Mouse (Mus musculus) liver, adult 2 months (tissue): Measurements from ENCODE around the gene Smim6. TPM values are rescaled to one million over a fixed set of nuclear protein-coding genes. Genes with fewer than 3 reads are reported as not detected.

Experiments used
- DNase-seq: peaks from one replicate; pipeline ENCODE4 v3.0.0-alpha.2; 2011; ENCODE audit warnings: low read depth, low spot score; ENCODE audit errors: extremely low read depth
- H3K27ac ChIP-seq: fragments of 200-500 bp; replicated peaks from 2 replicates; pipeline ENCODE4 v1.5.1; 2012; ENCODE audit warnings: low read depth, mild to moderate bottlenecking, control low read depth, inconsistent platforms, low read length; ENCODE audit not compliant: insufficient read depth
- H3K27me3 ChIP-seq: fragments of 200-500 bp; 2 replicates; pipeline ENCODE4 v1.6.1; 2012; ENCODE audit warnings: mild to moderate bottlenecking, moderate library complexity, low read length, inconsistent platforms; ENCODE audit not compliant: control insufficient read depth, insufficient read depth
- H3K36me3 ChIP-seq: fragments of 200-500 bp; 2 replicates; pipeline ENCODE4 v1.6.1; 2012; ENCODE audit warnings: low read length, inconsistent platforms; ENCODE audit not compliant: control insufficient read depth, insufficient read depth
- H3K4me1 ChIP-seq: fragments of 200-500 bp; 2 replicates; pipeline ENCODE4 v1.6.1; 2011; ENCODE audit warnings: low read length; ENCODE audit not compliant: control insufficient read depth, insufficient read depth
- H3K4me3 ChIP-seq: fragments of 200-500 bp; 2 replicates; pipeline ENCODE4 v1.5.1; 2011; ENCODE audit warnings: low read depth, mild to moderate bottlenecking, control low read depth, low read length, moderate library complexity; ENCODE audit not compliant: insufficient read depth
- H3K79me2 ChIP-seq: fragments of 200-500 bp; 2 replicates; pipeline ENCODE4 v1.6.1; 2012; ENCODE audit warnings: inconsistent platforms, mild to moderate bottlenecking, low read length, moderate library complexity; ENCODE audit not compliant: control insufficient read depth, insufficient read depth
- H3K9ac ChIP-seq: fragments of 200-500 bp; 2 replicates; pipeline ENCODE4 v1.6.1; 2012; ENCODE audit warnings: low read depth, mild to moderate bottlenecking, control low read depth, inconsistent platforms, low read length
- CTCF ChIP-seq: fragments of 200-500 bp; IDR thresholded peaks from 2 replicates; pipeline ENCODE4 v1.5.1; 2011; ENCODE audit warnings: low read depth, low read length, control low read depth
- POLR2A ChIP-seq: fragments of 200-500 bp; IDR thresholded peaks from 2 replicates; pipeline ENCODE4 v1.6.1; 2011; ENCODE audit warnings: low read length, control low read depth; ENCODE audit not compliant: insufficient read depth; ENCODE audit errors: extremely low read depth
- WGBS: fragments of 180-500 bp; shearing (Covaris S2); methylation state at CpG from one replicate; pipeline ENCODE4 v1.1.7; 2018; 5-methylcytosine and 5-hydroxymethylcytosine counted together
- polyA plus RNA-seq: library from polyadenylated mRNA; depleted of rRNA; stranded (reverse); fragments of >200 nt; gene quantifications from 2 replicates; pipeline ENCODE4 v1.2.3, GENCODE M21; 2012
- total RNA-seq: library from RNA; depleted of rRNA; stranded (reverse); fragments of >200 nt; gene quantifications from 2 replicates; pipeline ENCODE4 v1.2.3, GENCODE M21; 2014

Smim6 gene
- total and polyA plus RNA-seq, 2 experiments, result 0.38 to 0.55 TPM

- 0 out of 2 replicates have a peak, but pooled peaks cover 1% of the 10 kb centered on the region for H3K4me1 ChIP-seq
- no peak overlapping the region for H3K27ac ChIP-seq
- peaks cover 3% of the 10 kb centered on the region; the same call in 1 of the 2 replicates for H3K36me3 ChIP-seq
- no peak overlapping the region for H3K4me3 ChIP-seq
- no peaks in the 10 kb centered on the region for H3K27me3 ChIP-seq
- H3K79me2 ChIP-seq, result no peaks in the 10 kb centered on the region
- no peak for DNase-seq
- 89% methylated on average over 7 of the region's 7 CpGs for WGBS
- H3K9ac ChIP-seq, result no peak overlapping the region
- TF ChIP-seq POLR2A (no peak), CTCF (no peak)
Observed at GRCm38 (mm10) chr11:115898446-115898845, 13.4 kb upstream of the Smim6 start.

DNA sequence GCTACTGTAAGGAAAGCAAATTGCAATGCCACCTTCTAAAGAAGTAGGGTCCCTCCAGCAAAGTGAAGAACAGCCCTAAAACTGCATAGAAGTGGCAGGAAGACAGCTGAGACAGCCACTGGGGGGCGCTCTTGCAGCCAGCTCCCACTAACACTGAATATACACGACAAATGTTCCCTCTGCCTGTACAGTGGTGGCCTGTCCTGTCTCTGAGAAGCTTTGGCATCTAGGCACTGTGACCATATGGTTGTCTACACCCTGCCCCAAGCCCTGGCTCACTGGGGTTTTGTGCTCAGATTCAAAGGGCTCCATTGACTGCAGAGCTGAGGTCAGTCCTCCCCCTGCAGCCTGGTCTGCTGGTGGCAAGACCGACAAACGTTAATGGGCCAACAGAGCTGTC is 12.9 kb upstream of the Smim6 start:
- whole genome bisulfite sequencing, result 50% methylated on average over 4 of the region's 4 CpGs
- no peaks in the 10 kb centered on the region for H3K79me2 ChIP-seq
- no peak overlapping the region for H3K27ac ChIP-seq
- no peaks in the 10 kb centered on the region for H3K27me3 ChIP-seq
- H3K9ac ChIP-seq, result no peak overlapping the region
- H3K36me3 ChIP-seq, result peaks cover 2% of the 10 kb centered on the region; the same call in 1 of the 2 replicates
- DNase-seq, result peak; percentile 10
- no peak overlapping the region for H3K4me3 ChIP-seq
- TF ChIP-seq POLR2A (no peak), CTCF (peak; percentile 79)
- 0 out of 2 replicates have a peak, but pooled peaks cover 1% of the 10 kb centered on the region for H3K4me1 ChIP-seq

DNA sequence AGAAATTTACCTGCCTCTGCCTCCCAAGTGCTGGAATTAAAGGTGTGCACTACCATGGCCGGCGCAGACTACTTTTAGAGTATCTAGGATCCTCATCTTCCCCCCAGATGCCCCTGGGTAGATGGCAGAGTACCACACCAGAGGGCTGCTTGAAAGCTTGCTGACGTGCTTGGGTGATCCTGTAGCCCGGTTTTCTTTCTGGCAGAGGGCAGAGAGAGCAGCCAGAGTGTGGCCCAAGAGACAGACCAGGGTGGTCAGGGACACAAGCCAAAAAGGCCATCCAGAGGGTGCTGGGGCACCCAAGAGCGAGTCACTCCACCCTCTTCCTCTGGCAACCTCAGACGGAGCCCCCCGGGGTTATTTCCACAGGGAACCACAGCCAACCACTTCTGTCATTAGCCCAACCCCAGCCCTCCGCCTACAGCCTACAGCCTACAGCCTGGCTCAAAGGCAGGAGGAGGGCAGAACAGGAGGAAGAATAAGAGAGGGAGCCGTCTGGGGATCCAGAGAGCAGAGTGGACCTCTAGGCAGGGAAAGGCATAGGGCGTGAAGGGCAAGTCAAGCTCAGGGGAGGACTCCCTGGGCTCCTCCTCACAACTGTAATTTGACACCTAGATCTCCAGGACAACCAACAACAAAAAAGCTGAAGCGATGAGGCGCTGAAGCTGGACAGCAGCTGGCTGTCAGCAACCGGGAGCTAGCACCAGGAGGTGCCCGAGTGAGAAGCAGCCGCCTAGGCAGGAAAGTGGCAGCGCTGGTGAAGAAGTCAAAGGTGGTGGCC is 12.1 kb upstream of the Smim6 start, which contains the start of gene Smim5:
TSS of gene Smim5 (plus strand) at position 481 of the 781 bp plus-strand sequence.
- no peak within 1 kb of the TSS for H3K27ac ChIP-seq
- H3K4me3 ChIP-seq, result no peak within 1 kb of the TSS
- 66% methylated on average over 16 of the region's 16 CpGs for WGBS
- no peaks in the 10 kb centered on the region for H3K27me3 ChIP-seq
- TF ChIP-seq POLR2A (no peak), CTCF (no peak)
- H3K36me3 ChIP-seq, result no peaks in the 10 kb centered on the region
- no peak within 1 kb of the TSS for H3K9ac ChIP-seq
- H3K79me2 ChIP-seq, result no peaks in the 10 kb centered on the region
- DNase-seq, result no peak
- H3K4me1 ChIP-seq, result 0 out of 2 replicates have a peak, but pooled peaks cover 1% of the 10 kb centered on the region

GRCm38 (mm10) chr11:115900561-115901337 is 11.1 kb upstream of the Smim6 start:
- H3K4me1 ChIP-seq, result 0 out of 2 replicates have a peak, but pooled peaks cover 1% of the 10 kb centered on the region
- DNase-seq, result no peak
- no peak overlapping the region for H3K4me3 ChIP-seq

DNA sequence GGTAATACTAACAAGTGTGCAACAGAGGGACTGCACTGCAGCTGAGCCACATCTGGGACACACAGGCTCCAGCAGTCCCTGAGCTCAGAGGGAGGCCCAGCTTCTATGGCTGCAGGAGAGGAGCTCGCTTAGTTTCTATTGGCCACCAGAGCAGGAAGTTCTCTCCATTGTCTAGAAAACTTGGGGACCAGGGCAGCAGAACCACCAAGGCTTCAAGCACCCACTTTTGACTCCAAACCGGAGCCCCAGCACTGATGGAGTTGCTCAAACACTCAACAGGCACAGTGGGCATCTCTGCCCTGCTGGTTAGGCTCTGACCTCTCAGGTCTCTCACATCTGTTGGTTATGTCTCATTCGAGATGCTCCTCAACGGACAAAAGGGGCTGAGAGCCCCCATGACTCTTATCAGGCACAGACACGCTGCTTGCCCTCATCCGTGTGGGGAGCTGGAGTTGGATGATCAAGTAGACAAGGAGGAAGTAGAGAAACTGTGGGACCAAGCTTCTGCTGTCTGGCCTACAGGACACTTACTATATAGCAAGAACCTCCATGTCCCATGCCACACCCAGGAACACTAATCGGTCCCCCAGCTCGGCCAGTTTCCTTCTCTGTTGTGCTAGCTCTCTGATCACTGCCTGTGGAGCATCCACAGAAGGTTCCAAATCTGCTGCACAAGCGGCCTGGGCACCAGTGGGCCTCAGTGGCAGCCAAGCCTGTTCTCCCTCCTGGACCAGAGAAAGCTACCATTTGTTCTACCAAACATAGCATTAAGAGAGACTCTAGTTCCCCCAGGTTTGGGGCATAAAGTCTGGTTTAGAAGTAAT is 10.3 kb upstream of the Smim6 start:
- Histone ChIP-seq H3K36me3 (no peaks in the 10 kb centered on the region), H3K4me3 (no peak overlapping the region), H3K27me3 (no peaks in the 10 kb centered on the region), H3K4me1 (0 out of 2 replicates have a peak, but pooled peaks cover 1% of the 10 kb centered on the region), H3K27ac (no peak overlapping the region), H3K79me2 (no peaks in the 10 kb centered on the region), H3K9ac (no peak overlapping the region)
- TF ChIP-seq POLR2A (no peak), CTCF (no peak)
- 95% methylated on average over 9 of the region's 9 CpGs for WGBS
- DNase-seq, result no peak

More at GRCm38 (mm10) chr11:115900561-115901337, 11.1 kb upstream of the Smim6 start:
- H3K27me3 ChIP-seq, result no peaks in the 10 kb centered on the region
- no peak for TF ChIP-seq POLR2A
- no peak for TF ChIP-seq CTCF
- H3K36me3 ChIP-seq, result no peaks in the 10 kb centered on the region
- H3K79me2 ChIP-seq, result no peaks in the 10 kb centered on the region
- H3K9ac ChIP-seq, result no peak overlapping the region
- no peak overlapping the region for H3K27ac ChIP-seq
- 81% methylated on average over 8 of the region's 8 CpGs for whole genome bisulfite sequencing
